Mouse (Mus musculus) erythroblast, embryonic 14.5 days (primary cell): ENCODE measurements around the gene Cdc73. TPM values are rescaled to one million over a fixed set of nuclear protein-coding genes. Genes with fewer than 3 reads are reported as not detected.

ENCODE experiments used
- H3K27me3 ChIP-seq: 2 replicates; pipeline ENCODE4 v1.6.1; 2012; ENCODE audit warnings: inconsistent platforms; ENCODE audit not compliant: control insufficient read depth
- H3K36me3 ChIP-seq: 2 replicates; pipeline ENCODE4 v1.6.1; 2012; ENCODE audit warnings: mild to moderate bottlenecking, inconsistent platforms; ENCODE audit not compliant: control insufficient read depth
- H3K4me1 ChIP-seq: 2 replicates; pipeline ENCODE4 v1.6.1; 2012; ENCODE audit warnings: inconsistent platforms; ENCODE audit not compliant: control insufficient read depth
- H3K4me3 ChIP-seq: replicated peaks from 2 replicates; pipeline ENCODE3; 2012; ENCODE audit warnings: moderate library complexity, mild to moderate bottlenecking, inconsistent platforms
- H3K9me3 ChIP-seq: 2 replicates; pipeline ENCODE4 v1.6.1; 2012; ENCODE audit warnings: low read length, inconsistent platforms, mixed read lengths; ENCODE audit not compliant: control insufficient read depth
- GATA1 ChIP-seq: IDR thresholded peaks from 2 replicates; pipeline ENCODE4 v1.6.1; 2012; ENCODE audit warnings: low read length, inconsistent platforms, mixed read lengths
- TAL1 ChIP-seq: IDR thresholded peaks from 3 replicates; pipeline ENCODE4 v1.6.1; 2012; ENCODE audit warnings: low read length, inconsistent platforms, mixed read lengths
- polyA plus RNA-seq: library from polyadenylated mRNA; stranded (reverse); fragments of >175 nt; gene quantifications from 2 replicates; pipeline ENCODE4 v1.2.3, GENCODE M21; 2012

Gene Cdc73
- polyA plus RNA-seq, 1 experiment: 0.26 TPM

DNA sequence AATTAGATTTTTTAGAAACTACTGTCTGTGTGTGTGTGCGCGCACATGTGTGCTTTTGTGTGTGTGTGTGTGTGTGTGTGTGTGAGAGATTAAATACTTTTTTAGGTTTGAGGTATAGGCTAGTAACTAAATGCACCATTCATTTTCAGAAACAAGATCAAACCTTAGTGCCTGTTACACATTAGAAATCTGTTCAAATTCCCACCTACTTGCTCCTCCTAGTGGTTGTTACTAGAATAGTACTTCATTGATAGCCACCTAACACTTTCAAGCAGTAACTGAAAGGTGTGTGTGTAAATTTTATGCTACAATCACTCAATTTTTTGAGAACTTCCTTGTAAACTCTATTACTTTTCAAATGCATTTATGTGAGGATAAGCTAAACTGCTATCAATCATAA is 58.5 kb downstream of the Cdc73 start:
- H3K27me3 ChIP-seq: no peaks in the 10 kb centered on the region
- TF ChIP-seq GATA1 (no peak), TAL1 (no peak)
- peaks cover 11% of the 10 kb centered on the region for H3K36me3 ChIP-seq
- no peak overlapping the region for H3K4me3 ChIP-seq
- H3K4me1 ChIP-seq: no peaks in the 10 kb centered on the region; the same call in 1 of the 2 replicates
- no peaks in the 10 kb centered on the region for H3K9me3 ChIP-seq

DNA sequence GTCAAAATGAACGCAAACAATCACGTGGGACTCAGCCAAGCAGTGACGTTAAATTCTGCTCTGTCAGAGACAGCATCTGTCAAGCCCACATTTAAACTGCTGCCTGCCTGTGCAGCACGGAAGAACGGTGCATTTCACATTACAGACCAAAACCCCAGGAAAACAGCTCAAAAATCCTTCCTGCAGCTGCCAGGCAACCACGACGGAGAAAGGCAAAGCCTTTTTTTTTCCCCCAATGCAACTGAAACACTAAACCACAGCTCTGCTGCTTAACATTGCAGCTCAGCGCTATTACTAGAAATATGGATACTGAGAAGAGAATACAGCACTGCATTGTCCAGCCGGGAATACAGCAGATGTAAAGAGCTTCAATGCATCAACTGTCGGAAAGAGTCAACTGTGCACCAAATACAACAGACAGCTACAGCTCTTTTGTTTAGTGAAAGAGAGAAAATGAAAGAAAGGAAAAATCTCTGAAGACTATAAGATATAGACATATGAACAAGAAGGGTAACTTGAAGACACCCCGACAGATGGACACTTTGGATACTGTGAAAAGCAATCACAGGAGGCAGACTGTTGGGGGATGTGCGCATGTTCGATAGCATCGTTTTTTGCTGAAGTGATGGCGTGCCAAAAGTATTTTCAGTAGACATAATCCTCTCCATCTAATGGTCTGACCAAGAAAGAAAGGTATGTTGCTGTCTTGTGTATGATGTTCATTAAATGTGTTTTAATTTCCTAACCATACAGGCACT is 61.9 kb downstream of the Cdc73 start, which contains the start of gene B3galt2:
Gene B3galt2 (plus strand): TSS at position 15 of the 758 bp plus-strand sequence.
- Histone ChIP-seq H3K36me3 (peaks cover 2% of the 10 kb centered on the region), H3K27me3 (no peaks in the 10 kb centered on the region), H3K9me3 (no peaks in the 10 kb centered on the region), H3K4me1 (peaks cover 6% of the 10 kb centered on the region), H3K4me3 (no peak within 1 kb of the TSS)
- TF ChIP-seq TAL1 (no peak), GATA1 (no peak)

DNA sequence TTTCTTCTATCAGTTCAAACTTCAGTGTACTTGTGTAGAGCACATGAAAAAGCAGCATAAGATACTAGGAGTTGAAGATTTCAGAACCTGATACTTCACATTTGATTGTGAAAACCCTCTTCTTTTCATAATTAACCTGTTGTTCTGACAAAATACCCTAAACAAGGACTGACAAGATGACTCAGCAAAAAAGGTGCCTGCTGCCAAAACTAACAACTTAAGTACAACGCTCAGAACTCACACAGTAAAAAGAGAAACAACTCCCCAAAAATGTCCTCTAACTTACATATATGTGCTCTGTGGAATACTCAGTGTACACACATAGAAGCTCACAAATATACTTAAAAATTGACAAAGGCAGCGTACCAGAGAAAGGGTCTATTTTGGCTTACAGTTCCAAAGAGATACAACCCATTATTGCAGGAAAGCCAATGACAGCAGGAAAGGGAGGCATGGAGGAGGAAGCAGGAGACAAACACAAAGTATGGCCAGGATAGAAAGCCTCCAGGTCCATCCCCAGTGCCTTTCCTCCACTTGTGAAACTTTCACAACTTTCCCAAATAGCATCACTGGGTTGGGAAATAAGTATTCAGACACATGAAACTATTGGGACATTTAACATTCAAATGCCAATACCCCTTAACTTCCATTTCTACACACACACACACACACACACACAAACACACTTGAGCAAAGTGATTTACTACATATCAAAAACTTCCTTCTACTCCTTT is 69.7 kb downstream of the Cdc73 start:
- Histone ChIP-seq H3K4me3 (no peak overlapping the region), H3K36me3 (peaks cover 6% of the 10 kb centered on the region), H3K27me3 (no peaks in the 10 kb centered on the region), H3K4me1 (peaks cover 12% of the 10 kb centered on the region), H3K9me3 (no peaks in the 10 kb centered on the region)
- no peak for TF ChIP-seq GATA1
- TF ChIP-seq TAL1: no peak

DNA sequence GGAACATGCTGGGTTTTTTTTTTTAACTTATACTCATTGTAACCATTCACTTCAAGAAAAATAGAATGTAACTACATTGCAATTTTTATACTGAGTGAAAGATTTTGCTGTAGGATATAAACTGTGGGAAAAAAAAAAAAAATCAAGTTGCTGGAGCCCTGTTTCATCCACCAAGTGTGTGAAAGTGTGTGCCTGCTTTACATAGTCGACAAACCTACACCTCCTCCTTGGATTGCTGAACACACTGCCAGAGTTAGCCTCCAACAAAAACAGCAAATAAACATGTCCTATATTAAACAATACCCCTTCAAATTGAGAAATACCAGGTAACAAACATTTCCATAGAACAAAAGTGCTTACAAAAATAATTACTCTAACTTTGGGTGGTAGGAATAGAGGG is 70.3 kb downstream of the Cdc73 start:
- Histone ChIP-seq H3K4me3 (no peak overlapping the region), H3K27me3 (no peaks in the 10 kb centered on the region), H3K9me3 (no peaks in the 10 kb centered on the region), H3K4me1 (peaks cover 12% of the 10 kb centered on the region), H3K36me3 (peaks cover 6% of the 10 kb centered on the region)
- TF ChIP-seq GATA1 (no peak), TAL1 (no peak)

DNA sequence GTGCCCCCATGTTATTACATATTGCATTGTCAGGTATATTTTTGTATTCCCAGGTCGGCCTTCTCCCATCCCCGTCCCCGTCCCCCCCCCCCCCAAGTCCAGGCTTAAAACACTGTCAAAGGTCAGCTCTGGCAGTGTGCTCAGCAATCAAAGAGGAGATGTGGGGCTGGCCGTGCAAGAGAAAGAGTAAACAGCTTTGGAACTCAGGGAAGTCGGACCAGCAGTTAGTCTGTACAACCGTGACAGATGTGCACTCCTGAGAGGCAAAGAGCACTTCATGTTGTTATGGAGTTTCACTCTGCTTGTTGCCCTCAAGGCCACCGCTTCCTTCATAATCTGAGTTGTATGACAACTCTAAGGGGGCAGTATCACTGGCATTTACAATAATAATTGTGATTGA is 71.4 kb downstream of the Cdc73 start:
- Histone ChIP-seq H3K9me3 (no peaks in the 10 kb centered on the region), H3K4me1 (peaks cover 6% of the 10 kb centered on the region), H3K4me3 (no peak overlapping the region), H3K27me3 (no peaks in the 10 kb centered on the region), H3K36me3 (peaks cover 12% of the 10 kb centered on the region)
- TF ChIP-seq GATA1 (no peak), TAL1 (no peak)

DNA sequence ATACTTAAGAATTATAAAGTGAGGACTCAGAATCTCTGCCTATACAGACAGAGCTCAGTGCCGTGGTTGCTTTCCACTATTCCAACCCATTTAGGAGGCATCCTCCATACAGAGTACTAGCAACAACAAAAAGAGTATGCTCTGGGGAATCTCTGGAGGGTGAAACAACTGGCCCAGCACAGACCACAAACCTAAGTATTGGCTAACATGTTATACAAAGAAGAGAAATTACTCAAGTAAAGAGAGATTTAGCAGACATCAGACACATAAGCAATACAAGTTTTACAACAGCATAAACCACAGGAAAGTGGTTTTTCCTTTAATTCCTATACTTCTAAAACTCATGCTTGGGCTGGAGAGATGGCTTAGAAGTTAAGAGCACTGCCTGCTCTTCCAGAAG is 80.1 kb downstream of the Cdc73 start:
- H3K36me3 ChIP-seq: peaks cover 31% of the 10 kb centered on the region
- H3K27me3 ChIP-seq: no peaks in the 10 kb centered on the region
- H3K4me1 ChIP-seq: no peaks in the 10 kb centered on the region
- no peak for TF ChIP-seq TAL1
- no peak for TF ChIP-seq GATA1
- no peaks in the 10 kb centered on the region for H3K9me3 ChIP-seq
- no peak overlapping the region for H3K4me3 ChIP-seq

DNA sequence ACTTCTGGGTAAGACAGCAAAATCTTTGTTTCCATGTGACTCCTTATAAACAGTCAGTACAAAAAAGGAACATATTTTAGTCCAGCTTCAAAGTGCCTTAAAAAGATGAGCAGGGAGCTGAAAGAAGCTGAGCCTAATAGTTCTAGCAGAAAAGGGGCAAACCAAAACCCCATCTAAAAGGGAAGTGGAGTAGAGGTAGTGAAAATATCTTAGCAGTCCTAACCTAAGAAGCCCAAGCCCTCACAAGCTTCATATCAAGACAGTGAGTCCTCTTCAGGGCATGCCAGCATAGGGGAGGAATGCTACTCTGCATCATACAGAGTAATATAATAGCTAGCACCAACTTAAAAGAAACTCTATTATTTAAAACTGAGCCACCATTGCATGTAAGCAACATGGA is 80.8 kb downstream of the Cdc73 start:
- Histone ChIP-seq H3K4me3 (no peak overlapping the region), H3K9me3 (no peaks in the 10 kb centered on the region), H3K27me3 (no peaks in the 10 kb centered on the region), H3K36me3 (peaks cover 31% of the 10 kb centered on the region), H3K4me1 (no peaks in the 10 kb centered on the region)
- TF ChIP-seq GATA1: no peak
- TF ChIP-seq TAL1: no peak

DNA sequence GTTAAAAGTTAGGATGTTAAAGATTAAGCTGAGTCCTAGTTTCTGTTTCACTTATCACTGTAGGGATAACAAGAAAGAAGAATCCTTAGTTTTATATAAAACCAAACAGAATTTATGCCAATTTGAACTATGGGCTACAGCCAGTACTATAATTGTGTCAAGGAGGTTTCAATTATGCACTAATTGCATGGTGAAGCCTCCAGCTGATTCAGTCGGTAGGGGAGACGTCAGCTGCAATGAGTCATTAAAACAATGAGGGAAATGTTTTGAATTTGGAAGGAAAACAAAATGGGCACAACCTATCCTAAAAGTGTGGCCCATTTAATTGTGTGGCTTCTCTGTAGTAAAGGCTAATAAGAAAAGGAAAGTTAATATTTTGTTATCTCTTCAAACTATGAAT is 82.9 kb downstream of the Cdc73 start:
- Histone ChIP-seq H3K4me1 (no peaks in the 10 kb centered on the region), H3K27me3 (no peaks in the 10 kb centered on the region), H3K36me3 (peaks cover 24% of the 10 kb centered on the region), H3K4me3 (no peak overlapping the region), H3K9me3 (no peaks in the 10 kb centered on the region)
- TF ChIP-seq TAL1 (no peak), GATA1 (no peak)

DNA sequence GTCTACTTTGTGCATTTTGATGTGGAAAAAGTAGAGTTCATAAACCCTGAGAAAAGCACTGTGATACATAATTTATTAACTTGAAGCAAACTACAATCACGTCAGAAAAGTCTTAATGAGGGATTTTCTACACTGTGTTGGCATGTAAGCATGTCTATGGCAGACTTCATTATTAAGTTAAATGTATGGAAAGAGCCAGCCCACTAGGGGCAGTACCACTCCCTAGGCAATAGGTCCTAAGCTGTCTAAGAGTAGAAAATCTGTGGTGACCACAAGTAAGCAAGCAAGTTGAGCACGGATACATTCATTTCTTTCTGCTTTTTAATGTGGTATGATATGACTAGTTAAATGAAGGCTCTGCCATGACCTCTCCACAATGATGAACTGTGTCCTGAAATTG is 89.8 kb downstream of the Cdc73 start:
- Histone ChIP-seq H3K9me3 (no peaks in the 10 kb centered on the region), H3K4me3 (no peak overlapping the region), H3K36me3 (peaks cover 30% of the 10 kb centered on the region), H3K4me1 (no peaks in the 10 kb centered on the region), H3K27me3 (no peaks in the 10 kb centered on the region)
- no peak for TF ChIP-seq GATA1
- TF ChIP-seq TAL1: no peak
